Mouse (Mus musculus) ES-Bruce4 (cell line): ENCODE measurements at regions not wholly inside any gene's neighbourhood (a gene's known extent, or its start where the extent isn't known, plus 50 kb on each side); places are given as distances from the start of the nearest gene placed in this dataset.

ENCODE experiments used
- H3K27ac ChIP-seq: 2 replicates; pipeline ENCODE4 v1.5.1; 2012; ENCODE audit warnings: low read length, inconsistent platforms; ENCODE audit not compliant: insufficient read depth
- H3K27me3 ChIP-seq: 2 replicates; pipeline ENCODE4 v1.6.1; 2012; ENCODE audit warnings: mild to moderate bottlenecking, low read length, inconsistent platforms; ENCODE audit not compliant: control insufficient read depth, poor library complexity, insufficient read depth, severe bottlenecking
- H3K36me3 ChIP-seq: 2 replicates; pipeline ENCODE4 v1.6.1; 2012; ENCODE audit warnings: inconsistent platforms, mild to moderate bottlenecking, low read length, moderate library complexity; ENCODE audit not compliant: control insufficient read depth, poor library complexity, insufficient read depth, severe bottlenecking
- H3K4me1 ChIP-seq: one replicate; pipeline ENCODE4 v1.8.1; 2011; ENCODE audit warnings: low read length; ENCODE audit not compliant: control insufficient read depth, insufficient read depth
- H3K4me3 ChIP-seq: 2 replicates; pipeline ENCODE4 v1.5.1; 2011; ENCODE audit warnings: low read depth, mild to moderate bottlenecking, low read length
- H3K9ac ChIP-seq: 2 replicates; pipeline ENCODE4 v1.6.1; 2012; ENCODE audit warnings: low read depth, mild to moderate bottlenecking, inconsistent platforms; ENCODE audit not compliant: poor library complexity, severe bottlenecking
- H3K9me3 ChIP-seq: replicated peaks from 2 replicates; pipeline ENCODE4 v1.6.1; 2012; ENCODE audit warnings: mild to moderate bottlenecking, low read length, inconsistent platforms; ENCODE audit not compliant: control insufficient read depth, poor library complexity, insufficient read depth, severe bottlenecking
- CTCF ChIP-seq: IDR thresholded peaks from one replicate; pipeline ENCODE4 v1.8.1; 2011; ENCODE audit warnings: low read depth, low read length
- EP300 ChIP-seq: IDR thresholded peaks from 2 replicates; pipeline ENCODE4 v1.6.1; 2011; ENCODE audit warnings: low read depth, low read length; ENCODE audit not compliant: insufficient read depth
- POLR2A ChIP-seq: IDR thresholded peaks from one replicate; pipeline ENCODE4 v1.8.1; 2011; ENCODE audit warnings: low read length; ENCODE audit not compliant: insufficient read depth

DNA sequence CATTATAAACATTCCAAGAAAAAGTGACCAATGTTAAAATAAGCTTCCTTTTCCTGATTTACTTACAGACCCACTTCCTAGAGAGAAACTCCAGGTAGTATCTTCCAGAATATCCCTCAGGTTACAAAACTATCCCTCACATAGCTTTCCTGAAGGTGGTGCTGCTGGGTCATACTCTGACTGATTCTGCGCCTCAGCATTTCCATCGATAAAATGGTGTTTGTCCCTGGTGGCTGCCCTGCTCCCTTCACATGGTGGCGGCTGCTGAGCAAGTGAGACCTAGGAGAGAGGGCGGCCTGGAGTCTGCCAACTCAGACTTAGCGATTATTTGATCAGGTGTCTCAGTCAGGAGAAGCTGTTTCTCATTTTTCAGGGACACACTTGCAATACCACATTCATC lies 275.9 kb upstream of the Lyplal1 start:
- H3K9me3 ChIP-seq: no peaks in the 10 kb centered on the region
- TF ChIP-seq EP300 (no peak), CTCF (no peak), POLR2A (no peak)
- no peak overlapping the region for H3K9ac ChIP-seq
- H3K27ac ChIP-seq: no peak overlapping the region
- H3K4me3 ChIP-seq: no peak overlapping the region
- no peaks in the 10 kb centered on the region for H3K4me1 ChIP-seq
- no peaks in the 10 kb centered on the region for H3K36me3 ChIP-seq
- no peaks in the 10 kb centered on the region for H3K27me3 ChIP-seq

DNA sequence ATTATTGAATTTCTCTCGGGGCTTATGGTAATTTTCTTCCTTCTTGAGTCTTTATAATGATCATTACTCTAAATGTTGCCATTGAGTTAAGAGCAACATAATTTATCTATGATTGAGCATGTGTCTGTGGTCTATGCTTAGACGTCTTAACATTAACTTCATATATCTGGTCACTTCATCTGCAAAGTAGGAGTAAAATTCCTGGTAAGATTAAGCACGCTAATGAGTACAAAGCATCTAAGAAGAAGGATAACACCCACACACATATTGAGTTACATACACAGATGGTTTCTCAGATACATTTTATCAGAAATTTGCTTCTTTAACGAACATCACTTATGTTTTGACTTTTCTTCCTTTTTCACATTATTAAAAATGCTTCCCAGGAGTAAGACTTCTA lies 267.3 kb upstream of the Lyplal1 start:
- H3K4me1 ChIP-seq: no peaks in the 10 kb centered on the region
- H3K36me3 ChIP-seq: no peaks in the 10 kb centered on the region
- no peak overlapping the region for H3K27ac ChIP-seq
- H3K4me3 ChIP-seq: no peak overlapping the region
- H3K27me3 ChIP-seq: peaks cover 1% of the 10 kb centered on the region; the same call in 1 of the 2 replicates
- no peaks in the 10 kb centered on the region for H3K9me3 ChIP-seq
- TF ChIP-seq POLR2A: no peak
- no peak for TF ChIP-seq CTCF
- TF ChIP-seq EP300: no peak
- H3K9ac ChIP-seq: no peak overlapping the region

DNA sequence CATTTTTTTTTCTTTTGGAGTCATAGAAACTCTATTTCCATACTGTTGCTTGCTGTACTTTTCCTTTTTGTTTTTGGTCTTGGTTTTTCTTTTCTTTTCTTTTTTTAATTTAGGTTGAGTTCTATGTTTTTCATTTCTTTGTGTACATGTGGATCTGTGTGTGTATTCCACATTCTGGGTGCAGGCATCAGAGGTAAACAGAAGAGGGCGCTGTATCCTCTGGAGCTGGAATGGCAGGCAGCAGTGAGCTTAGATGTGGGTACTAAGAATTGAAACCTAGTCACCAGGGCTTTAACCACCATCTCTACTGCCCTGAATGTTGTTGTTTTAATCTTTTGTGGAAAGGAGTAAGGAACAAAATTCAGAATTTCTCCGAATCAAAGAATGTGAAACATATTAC lies 266.3 kb upstream of the Lyplal1 start:
- Histone ChIP-seq H3K9ac (no peak overlapping the region), H3K27me3 (peaks cover 1% of the 10 kb centered on the region; the same call in 1 of the 2 replicates), H3K9me3 (no peaks in the 10 kb centered on the region), H3K36me3 (no peaks in the 10 kb centered on the region), H3K27ac (no peak overlapping the region), H3K4me1 (no peaks in the 10 kb centered on the region), H3K4me3 (no peak overlapping the region)
- peak; percentile 39 for TF ChIP-seq CTCF
- no peak for TF ChIP-seq POLR2A

DNA sequence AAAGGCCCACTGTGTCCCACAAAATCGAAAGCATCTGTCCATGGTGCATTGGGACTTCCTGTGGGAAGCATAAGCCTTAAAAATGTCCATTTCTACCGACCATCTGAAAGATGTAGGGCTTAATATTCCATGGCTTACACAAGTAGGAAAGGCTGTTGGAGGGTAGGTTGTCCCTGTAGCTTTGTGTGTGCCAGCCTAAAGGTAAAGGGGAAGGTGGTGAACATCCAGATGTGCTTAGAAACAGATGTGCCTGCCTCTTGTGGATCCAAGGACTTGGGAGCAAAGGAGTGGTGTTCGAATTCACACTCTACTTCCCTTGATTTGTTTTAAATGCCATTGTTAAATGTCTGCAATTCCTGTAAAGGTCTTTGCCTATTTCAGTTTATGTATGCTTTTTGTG lies 265.9 kb upstream of the Lyplal1 start:
- Histone ChIP-seq H3K9me3 (no peaks in the 10 kb centered on the region), H3K9ac (no peak overlapping the region), H3K36me3 (no peaks in the 10 kb centered on the region), H3K27ac (no peak overlapping the region), H3K27me3 (peaks cover 1% of the 10 kb centered on the region; the same call in 1 of the 2 replicates), H3K4me3 (no peak overlapping the region), H3K4me1 (no peaks in the 10 kb centered on the region)
- TF ChIP-seq EP300 (no peak), CTCF (no peak), POLR2A (no peak)

DNA sequence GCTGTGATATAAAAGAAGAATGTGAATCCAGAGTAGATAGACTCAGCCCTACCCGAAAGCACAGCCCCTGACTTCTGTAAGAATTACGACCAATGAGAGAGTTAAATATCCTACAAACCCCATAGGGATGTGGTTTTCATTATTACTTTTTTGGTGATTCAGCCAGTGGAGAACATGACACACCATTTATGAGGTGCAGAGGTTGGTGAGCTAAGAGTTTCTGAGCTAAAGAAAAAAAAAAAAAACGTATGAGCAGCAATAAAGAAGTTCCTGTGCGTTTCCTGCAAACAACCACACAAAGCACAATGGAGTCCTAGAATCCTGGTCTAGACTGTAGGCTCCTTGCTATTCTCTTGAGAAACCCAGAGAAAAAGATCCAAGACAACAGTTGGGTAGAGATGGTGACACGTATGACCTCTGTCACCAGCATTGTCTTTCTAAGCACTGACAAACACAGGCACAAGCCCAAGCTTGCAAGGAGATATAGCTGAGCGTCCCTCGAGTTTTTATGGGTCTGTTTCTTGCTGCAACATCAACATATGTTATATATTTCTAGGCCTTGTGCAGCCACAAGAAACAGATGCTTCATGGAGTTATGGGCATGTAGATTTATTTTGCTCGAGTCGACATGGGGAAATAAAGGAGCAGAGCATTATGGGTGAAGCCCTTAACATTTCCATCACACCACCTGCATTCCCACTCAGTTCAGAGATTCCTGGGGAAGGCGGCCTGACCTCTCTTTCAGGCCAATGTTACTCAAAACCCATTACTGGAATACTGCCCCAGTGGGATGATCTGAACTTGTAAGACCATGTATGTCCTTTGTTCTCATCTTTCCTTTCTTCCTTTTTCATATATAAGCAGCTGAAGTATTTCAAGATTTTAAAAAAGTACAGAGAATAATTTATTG lies 263.1 kb upstream of the Lyplal1 start:
- Histone ChIP-seq H3K4me1 (no peaks in the 10 kb centered on the region), H3K9me3 (no peaks in the 10 kb centered on the region), H3K27ac (no peak overlapping the region), H3K4me3 (no peak overlapping the region), H3K9ac (no peak overlapping the region), H3K36me3 (no peaks in the 10 kb centered on the region), H3K27me3 (no peaks in the 10 kb centered on the region)
- TF ChIP-seq EP300: no peak
- TF ChIP-seq CTCF: no peak
- TF ChIP-seq POLR2A: no peak

DNA sequence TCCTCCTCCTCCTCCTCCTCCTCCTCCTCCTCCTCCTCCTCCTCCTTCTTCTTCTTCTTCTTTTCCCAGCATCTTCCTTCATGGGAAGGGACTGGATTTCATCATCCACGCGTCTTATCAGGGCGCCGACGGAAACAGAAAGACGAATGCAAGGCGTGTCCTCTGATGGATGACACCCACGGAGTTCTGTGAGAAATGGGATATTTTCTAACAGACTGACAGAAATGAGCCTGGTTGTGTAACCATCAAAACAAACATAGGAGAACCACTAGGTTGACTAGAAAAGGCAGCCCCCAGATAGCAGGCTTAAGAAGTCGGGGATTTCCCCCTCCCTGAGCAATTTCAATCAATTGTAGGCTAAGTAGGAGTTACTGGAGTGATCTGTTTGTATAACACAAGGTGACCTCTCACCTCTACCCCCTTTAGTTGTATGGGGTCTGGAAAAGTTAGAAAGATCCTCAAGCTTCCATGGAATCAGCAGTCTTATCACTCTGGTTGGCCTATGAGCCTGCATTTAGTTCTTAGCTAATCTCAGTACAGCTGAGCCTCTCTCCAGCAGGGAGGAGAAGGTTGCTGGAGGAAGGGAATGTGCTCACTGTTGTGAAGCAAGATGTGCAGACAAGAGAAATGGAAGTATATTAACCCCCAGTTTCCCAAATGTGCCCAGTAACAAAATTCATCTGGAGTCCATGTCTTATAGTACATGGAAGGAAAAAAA lies 260.0 kb upstream of the Lyplal1 start:
- H3K9ac ChIP-seq: no peak overlapping the region
- no peak overlapping the region for H3K4me3 ChIP-seq
- no peaks in the 10 kb centered on the region for H3K4me1 ChIP-seq
- H3K27ac ChIP-seq: no peak overlapping the region
- H3K9me3 ChIP-seq: no peaks in the 10 kb centered on the region
- H3K27me3 ChIP-seq: no peaks in the 10 kb centered on the region
- H3K36me3 ChIP-seq: no peaks in the 10 kb centered on the region
- TF ChIP-seq POLR2A (no peak), CTCF (no peak), EP300 (no peak)
